In genomic region chr12:52868000-52868624, GRCm38 (mm10) we compare ENCODE assay signal across 9 mouse cellular contexts.
A peak's percentile ranks its signal among the peaks of the same experiment; 100 is the strongest.
DNase-seq lines count a peak whose midpoint lies in the region; ATAC-seq and TF ChIP-seq lines count a peak whose summit lies in the region.
"Had no signal": no experiment of that assay in that cellular context is flagged by ENCODE, and none has a peak within 500 bp of the region (broad histone marks: within the 10 kb centered on the region; RNA-seq: fewer than 3 reads in every experiment).

No protein-coding gene starts in this region.

- peaks cover 16% of the 10 kb centered on the region for H3K4me1 ChIP-seq in midbrain, embryonic 10.5 days
- H3K4me1 ChIP-seq in midbrain, postnatal 0 days (ENCODE audit: insufficient read depth, low read length): no peaks in the 10 kb centered on the region
- no peaks in the 10 kb centered on the region for H3K4me1 ChIP-seq in kidney, postnatal 0 days (replicated peaks; ENCODE audit: insufficient read depth, low read length)
- H3K4me1 ChIP-seq in stomach, embryonic 15.5 days: no peaks in the 10 kb centered on the region
- H3K4me1 ChIP-seq: megakaryocyte, embryonic 14.5 days had no signal

- 53% methylated on average over 8 of the region's 8 CpGs for WGBS in midbrain, embryonic 10.5 days
- 54% methylated on average over 8 of the region's 8 CpGs for WGBS in midbrain, postnatal 0 days
- WGBS in kidney, postnatal 0 days: 3% methylated on average over 8 of the region's 8 CpGs
- 24% methylated on average over 8 of the region's 8 CpGs for WGBS in stomach, embryonic 15.5 days

- ATAC-seq in midbrain, postnatal 0 days (ENCODE audit: low FRiP score): no peak
- ATAC-seq in kidney, postnatal 0 days (replicated peaks; ENCODE audit: low FRiP score, low read depth): peak; percentile 83
- peak; percentile 50; the same call in 1 of the 2 replicates for ATAC-seq in stomach, embryonic 15.5 days (ENCODE audit: insufficient read depth, low FRiP score, low read depth)

- H3K9ac ChIP-seq in midbrain, postnatal 0 days (replicated peaks; ENCODE audit: low read length, poor library complexity, severe bottlenecking): no peak overlapping the region
- H3K9ac ChIP-seq in kidney, postnatal 0 days (ENCODE audit: low read depth, low read length): no peak overlapping the region
- H3K9ac ChIP-seq in stomach, embryonic 15.5 days: no peak overlapping the region

- H3K27me3 ChIP-seq in midbrain, embryonic 10.5 days (ENCODE audit: low read depth, poor library complexity, severe bottlenecking): no peaks in the 10 kb centered on the region
- H3K27me3 ChIP-seq in midbrain, postnatal 0 days (ENCODE audit: insufficient read depth, low read length): no peaks in the 10 kb centered on the region
- H3K27me3 ChIP-seq in kidney, postnatal 0 days (ENCODE audit: insufficient read depth, low read length): no peaks in the 10 kb centered on the region
- H3K27me3 ChIP-seq in stomach, embryonic 15.5 days (replicated peaks): no peaks in the 10 kb centered on the region
- H3K27me3 ChIP-seq: megakaryocyte, embryonic 14.5 days had no signal

- peaks cover 15% of the 10 kb centered on the region for H3K36me3 ChIP-seq in midbrain, embryonic 10.5 days
- H3K36me3 ChIP-seq in midbrain, postnatal 0 days (ENCODE audit: insufficient read depth, low read length): no peaks in the 10 kb centered on the region
- H3K36me3 ChIP-seq in kidney, postnatal 0 days (ENCODE audit: insufficient read depth, low read length): no peaks in the 10 kb centered on the region
- no peaks in the 10 kb centered on the region for H3K36me3 ChIP-seq in stomach, embryonic 15.5 days

- H3K9me3 ChIP-seq in midbrain, embryonic 10.5 days (replicated peaks): peaks cover 11% of the 10 kb centered on the region
- no peaks in the 10 kb centered on the region for H3K9me3 ChIP-seq in midbrain, postnatal 0 days (ENCODE audit: low read length)
- H3K9me3 ChIP-seq in kidney, postnatal 0 days (replicated peaks; ENCODE audit: low read length): no peaks in the 10 kb centered on the region; the same call in 1 of the 2 replicates
- H3K9me3 ChIP-seq in stomach, embryonic 15.5 days: no peaks in the 10 kb centered on the region
- H3K9me3 ChIP-seq: megakaryocyte, embryonic 14.5 days had no signal

- no peak for DNase-seq in midbrain, embryonic 10.5 days (ENCODE audit: low spot score)
- DNase-seq in midbrain, postnatal 0 days (ENCODE audit: low spot score): no peak
- DNase-seq in heart, adult 11 months: peak; percentile 98
- peak; percentile 92 for DNase-seq in kidney, postnatal 0 days (ENCODE audit: low spot score)
- no peak for DNase-seq in cerebellum, postnatal 14 days
- no peak for DNase-seq in spleen, postnatal 10 days (ENCODE audit: low spot score in 2 of 2)
- DNase-seq in adrenal gland, adult 18-20 months (ENCODE audit: low spot score in 2 of 2): no peak

- H3K4me3 ChIP-seq in midbrain, embryonic 10.5 days: no peak overlapping the region
- H3K4me3 ChIP-seq in midbrain, postnatal 0 days (ENCODE audit: low read depth, low read length): no peak overlapping the region
- no peak overlapping the region for H3K4me3 ChIP-seq in kidney, postnatal 0 days (replicated peaks; ENCODE audit: low read depth, low read length)
- H3K4me3 ChIP-seq in stomach, embryonic 15.5 days (replicated peaks): no peak overlapping the region
- H3K4me3 ChIP-seq: megakaryocyte, embryonic 14.5 days had no signal

- H3K27ac ChIP-seq in midbrain, embryonic 10.5 days (replicated peaks): peak overlapping the region; percentile 57; the same call in 1 of the 2 replicates
- no peak overlapping the region for H3K27ac ChIP-seq in midbrain, postnatal 0 days (ENCODE audit: low read depth, low read length)
- H3K27ac ChIP-seq in kidney, postnatal 0 days: peak overlapping the region; percentile 65
- 0 out of 2 replicates have a peak overlapping the region, but pooled peaks have one; percentile 21 for H3K27ac ChIP-seq in stomach, embryonic 15.5 days

- TF ChIP-seq CTCF in midbrain, postnatal 0 days (IDR thresholded peaks at IDR 0.05): no peak
- no peak for TF ChIP-seq CTCF in kidney, postnatal 0 days (IDR thresholded peaks at IDR 0.05; ENCODE audit: low read depth)

- H3K4me2 ChIP-seq in midbrain, postnatal 0 days (ENCODE audit: low read depth, low read length, poor library complexity, severe bottlenecking): no peak overlapping the region
- H3K4me2 ChIP-seq in kidney, postnatal 0 days (ENCODE audit: low read length): peak overlapping the region; percentile 21; the same call in 1 of the 2 replicates
- H3K4me2 ChIP-seq in stomach, embryonic 15.5 days: no peak overlapping the region

Comparison
In these comparisons a context has a peak if more than half of its experiments do, and no peak if none do; other contexts are left out.
1. DNase-seq: peak in heart, adult 11 months (single experiment) and kidney, postnatal 0 days (single experiment); none in midbrain, embryonic 10.5 days (single experiment), midbrain, postnatal 0 days (single experiment), cerebellum, postnatal 14 days (0 of 2), spleen, postnatal 10 days (0 of 2) and adrenal gland, adult 18-20 months (0 of 2).